Mouse (Mus musculus) embryonic facial prominence, embryonic 14.5 days (tissue): ENCODE measurements at regions not wholly inside any gene's neighbourhood (a gene's known extent, or its start where the extent isn't known, plus 50 kb on each side); places are given as distances from the start of the nearest gene placed in this dataset.

Experiments
- ATAC-seq: fragments of 200-750 bp; cut with Nextera tagmentation; 2 replicates; pipeline ENCODE4 v1.8.0; 2017; ENCODE audit warnings: low read depth, moderate number of reproducible peaks, moderate TSS enrichment
- DNase-seq: peaks from one replicate; pipeline ENCODE4 v3.0.0-alpha.2; 2015; ENCODE audit warnings: low spot score
- H3K27ac ChIP-seq: fragments of 300-500 bp; sonication (generic); replicated peaks from 2 replicates; pipeline ENCODE4 v1.5.1; 2014; ENCODE audit warnings: low read depth, mild to moderate bottlenecking, low read length, moderate library complexity
- H3K27me3 ChIP-seq: fragments of 300-500 bp; sonication (generic); replicated peaks from 2 replicates; pipeline ENCODE4 v1.6.1; 2014; ENCODE audit warnings: low read length; ENCODE audit not compliant: control insufficient read depth, insufficient read depth
- H3K36me3 ChIP-seq: fragments of 300-500 bp; sonication (generic); 2 replicates; pipeline ENCODE4 v1.6.1; 2014; ENCODE audit warnings: low read length, mixed read lengths; ENCODE audit not compliant: control insufficient read depth, insufficient read depth
- H3K4me1 ChIP-seq: fragments of 300-500 bp; sonication (generic); 2 replicates; pipeline ENCODE4 v1.6.1; 2014; ENCODE audit warnings: antibody characterized with exemption, low read length; ENCODE audit not compliant: control insufficient read depth, insufficient read depth
- H3K4me2 ChIP-seq: fragments of 300-500 bp; sonication (generic); 2 replicates; pipeline ENCODE4 v1.6.1; 2014; ENCODE audit warnings: low read depth, mild to moderate bottlenecking, low read length, moderate library complexity, mixed read lengths
- H3K4me3 ChIP-seq: fragments of 300-500 bp; sonication (generic); 2 replicates; pipeline ENCODE4 v1.5.1; 2014; ENCODE audit warnings: low read depth, mild to moderate bottlenecking, low read length
- H3K9ac ChIP-seq: fragments of 300-500 bp; sonication (generic); 2 replicates; pipeline ENCODE4 v1.6.1; 2014; ENCODE audit warnings: low read depth, mild to moderate bottlenecking, low read length, moderate library complexity, mixed read lengths
- H3K9me3 ChIP-seq: fragments of 300-500 bp; sonication (generic); 2 replicates; pipeline ENCODE4 v1.6.1; 2016; ENCODE audit warnings: low read length; ENCODE audit not compliant: control insufficient read depth
- WGBS: fragments of 180-500 bp; shearing (Covaris S2); extraction: QIAGEN DNeasy Blood & Tissue Kit; methylation state at CpG from one replicate; pipeline ENCODE4 v1.1.7; 2014; 5-methylcytosine and 5-hydroxymethylcytosine counted together

DNA sequence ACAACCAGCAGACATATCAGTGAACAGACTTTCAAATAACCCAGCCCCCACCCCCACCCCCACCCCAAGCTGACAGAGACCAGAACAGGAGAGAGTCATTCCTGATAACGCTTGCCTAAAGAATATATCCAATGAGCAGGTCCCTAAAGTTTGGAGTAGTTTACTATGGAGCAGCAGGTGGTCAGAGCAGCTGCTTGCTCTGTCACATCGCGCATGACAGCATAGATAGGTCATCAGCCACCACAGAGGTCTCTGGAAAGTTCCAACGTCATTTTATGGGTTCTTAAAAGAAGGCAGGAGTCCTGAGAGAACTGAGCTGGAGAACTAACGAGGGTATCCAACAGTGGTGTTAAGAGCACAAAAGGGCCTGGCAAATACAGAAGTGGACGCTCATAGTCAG is 402.4 kb downstream of the H2al1j start:
- Histone ChIP-seq H3K4me1 (peaks cover 7% of the 10 kb centered on the region), H3K9me3 (no peaks in the 10 kb centered on the region), H3K4me2 (no peak overlapping the region), H3K9ac (no peak overlapping the region), H3K27ac (no peak overlapping the region), H3K4me3 (no peak overlapping the region), H3K36me3 (no peaks in the 10 kb centered on the region), H3K27me3 (peaks cover 23% of the 10 kb centered on the region)
- ATAC-seq (no peak), DNase-seq (no peak)
- 74% methylated on average over 6 of the region's 6 CpGs for WGBS

DNA sequence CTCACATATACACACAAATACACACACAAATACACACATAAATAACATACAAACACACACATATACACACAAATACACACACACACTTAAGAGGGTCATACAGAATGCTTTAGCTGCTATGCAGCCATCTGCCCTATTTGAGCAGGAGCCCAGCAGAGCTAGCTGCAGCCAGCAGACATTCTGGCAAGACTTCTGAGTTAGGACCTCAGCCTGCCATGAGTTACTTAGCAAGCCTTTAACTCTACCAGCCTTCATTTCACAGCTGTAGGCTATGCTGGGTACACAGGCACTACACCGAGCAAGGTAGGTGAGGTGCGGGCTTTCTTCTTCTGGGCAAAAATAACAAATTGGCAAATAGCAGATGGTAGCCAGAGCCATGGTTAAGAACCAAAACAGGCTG is 404.7 kb downstream of the H2al1j start:
- no peak for ATAC-seq
- H3K27me3 ChIP-seq, result peaks cover 17% of the 10 kb centered on the region
- H3K9ac ChIP-seq, result no peak overlapping the region
- H3K27ac ChIP-seq, result no peak overlapping the region
- H3K4me2 ChIP-seq, result no peak overlapping the region
- DNase-seq, result no peak
- no peaks in the 10 kb centered on the region for H3K9me3 ChIP-seq
- peaks cover 14% of the 10 kb centered on the region for H3K4me1 ChIP-seq
- no peaks in the 10 kb centered on the region for H3K36me3 ChIP-seq
- no peak overlapping the region for H3K4me3 ChIP-seq
- 83% methylated on average over 2 of the region's 2 CpGs for WGBS

DNA sequence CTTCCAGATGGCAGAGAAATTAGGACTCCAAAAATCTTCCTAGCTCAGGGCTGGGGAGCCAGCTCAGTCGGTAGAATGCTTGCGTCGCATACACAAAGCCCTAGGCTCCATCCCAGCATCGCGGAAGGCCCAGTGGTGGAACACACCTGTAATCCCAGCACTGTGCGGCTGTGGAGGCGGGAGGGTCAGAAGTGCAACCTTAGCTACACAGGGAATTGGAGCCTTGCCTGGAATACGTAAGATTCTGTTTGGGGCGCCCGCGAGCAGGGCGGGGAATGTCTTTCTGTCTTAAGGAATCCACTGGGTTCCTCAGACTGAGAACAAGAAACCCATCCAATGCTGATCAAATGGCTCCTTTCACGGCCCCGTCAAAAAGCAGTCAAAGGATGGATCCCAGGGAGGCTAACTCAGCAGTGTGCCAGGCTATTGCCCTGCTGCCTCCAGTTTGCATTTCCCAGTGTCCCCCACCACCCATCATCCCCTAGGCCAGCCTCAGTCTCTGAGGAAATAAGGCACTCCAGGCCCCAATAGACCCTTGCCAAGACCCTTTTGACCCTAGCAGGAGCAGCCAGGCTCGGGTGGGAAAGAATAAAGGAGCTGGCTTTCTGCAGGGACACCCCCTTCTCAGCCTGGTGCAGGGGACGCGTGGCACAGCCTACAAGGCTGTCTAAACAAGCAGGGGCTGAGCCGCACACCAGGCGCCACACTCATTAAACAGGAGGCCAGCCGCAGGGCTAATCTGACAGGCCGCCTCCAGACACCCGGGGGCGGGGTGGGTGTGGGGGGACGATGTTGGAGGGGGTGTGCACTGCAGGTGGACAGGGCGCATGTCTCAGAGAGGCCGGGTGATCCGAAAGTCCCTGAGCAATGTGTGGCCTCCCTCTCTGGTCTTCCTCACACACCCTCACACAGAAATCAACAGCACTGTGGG is 407.1 kb downstream of the H2al1j start:
- Histone ChIP-seq H3K36me3 (no peaks in the 10 kb centered on the region), H3K27me3 (peaks cover 13% of the 10 kb centered on the region), H3K4me1 (peaks cover 14% of the 10 kb centered on the region), H3K27ac (0 out of 2 replicates have a peak overlapping the region, but pooled peaks have one; percentile 55), H3K4me3 (no peak overlapping the region), H3K9ac (peak overlapping the region; percentile 19), H3K9me3 (no peaks in the 10 kb centered on the region), H3K4me2 (no peak overlapping the region; the same call in 1 of the 2 replicates)
- ATAC-seq (peak; percentile 70), DNase-seq (peak; percentile 55)
- 39% methylated on average over 24 of the region's 27 CpGs for WGBS

DNA sequence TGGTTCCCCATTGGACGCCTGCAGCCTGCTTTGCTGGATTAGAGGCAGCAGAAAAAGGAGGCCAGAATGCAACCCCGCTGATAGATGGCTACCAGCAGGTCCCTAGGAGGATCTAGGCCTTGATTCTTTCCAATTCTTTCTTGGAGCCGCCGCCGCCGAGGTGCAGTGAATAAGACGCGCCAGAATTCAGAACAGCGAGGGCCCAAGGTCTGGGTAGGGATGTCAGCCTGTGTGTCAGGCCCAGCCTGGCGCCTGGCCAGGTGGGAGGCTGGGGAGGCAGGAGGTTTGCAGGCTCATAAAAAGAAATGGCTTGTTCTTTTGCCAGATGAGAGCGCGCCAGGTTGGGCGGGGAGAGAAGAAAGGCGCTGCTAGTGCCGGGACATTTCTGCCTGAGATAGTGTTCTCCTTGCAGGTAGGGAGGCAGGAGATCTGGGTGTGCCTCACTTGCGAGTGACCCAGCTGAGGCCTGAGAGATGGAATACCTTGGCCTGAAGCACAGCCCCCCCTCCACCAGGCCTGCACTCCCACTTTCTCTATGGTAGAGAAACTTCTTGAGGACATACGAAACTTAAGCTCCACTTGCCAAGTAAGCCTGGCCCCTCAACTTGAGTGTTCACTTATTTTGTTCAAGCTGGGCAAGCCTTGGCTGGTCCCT is 408.0 kb downstream of the H2al1j start:
- DNase-seq, result peak; percentile 83
- Histone ChIP-seq H3K9ac (no peak overlapping the region), H3K4me2 (no peak overlapping the region), H3K4me3 (no peak overlapping the region), H3K27ac (0 out of 2 replicates have a peak overlapping the region, but pooled peaks have one; percentile 55), H3K36me3 (no peaks in the 10 kb centered on the region), H3K9me3 (no peaks in the 10 kb centered on the region), H3K27me3 (peaks cover 13% of the 10 kb centered on the region), H3K4me1 (peaks cover 14% of the 10 kb centered on the region)
- ATAC-seq, result peak; percentile 26; the same call in 1 of the 2 replicates
- 44% methylated on average over 17 of the region's 17 CpGs for WGBS

DNA sequence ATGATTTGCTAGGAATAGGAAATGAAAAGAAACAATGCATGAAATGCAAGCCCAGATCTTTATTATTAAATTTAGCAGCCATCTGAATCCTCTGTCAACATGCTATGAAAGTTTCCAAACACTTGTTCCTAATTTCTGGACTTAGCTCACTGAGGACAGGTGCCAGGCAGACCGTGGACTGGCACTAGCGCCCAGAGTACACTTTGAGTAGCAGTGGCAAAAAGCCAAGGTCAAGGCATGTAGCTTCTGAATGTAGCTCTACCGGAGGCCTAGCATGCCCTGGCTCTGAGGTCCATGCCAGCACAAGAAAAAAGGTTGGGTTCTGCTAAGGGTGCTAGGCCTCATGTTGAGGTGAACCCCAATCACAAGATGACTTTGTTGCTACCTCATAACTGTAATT is 408.9 kb downstream of the H2al1j start:
- peaks cover 13% of the 10 kb centered on the region for H3K27me3 ChIP-seq
- H3K9ac ChIP-seq, result no peak overlapping the region
- H3K9me3 ChIP-seq, result no peaks in the 10 kb centered on the region
- H3K27ac ChIP-seq, result no peak overlapping the region
- no peak overlapping the region for H3K4me3 ChIP-seq
- DNase-seq, result peak; percentile 8
- no peak overlapping the region for H3K4me2 ChIP-seq
- peaks cover 14% of the 10 kb centered on the region for H3K4me1 ChIP-seq
- H3K36me3 ChIP-seq, result no peaks in the 10 kb centered on the region
- WGBS, result 63% methylated on average over 3 of the region's 3 CpGs
- no peak for ATAC-seq

DNA sequence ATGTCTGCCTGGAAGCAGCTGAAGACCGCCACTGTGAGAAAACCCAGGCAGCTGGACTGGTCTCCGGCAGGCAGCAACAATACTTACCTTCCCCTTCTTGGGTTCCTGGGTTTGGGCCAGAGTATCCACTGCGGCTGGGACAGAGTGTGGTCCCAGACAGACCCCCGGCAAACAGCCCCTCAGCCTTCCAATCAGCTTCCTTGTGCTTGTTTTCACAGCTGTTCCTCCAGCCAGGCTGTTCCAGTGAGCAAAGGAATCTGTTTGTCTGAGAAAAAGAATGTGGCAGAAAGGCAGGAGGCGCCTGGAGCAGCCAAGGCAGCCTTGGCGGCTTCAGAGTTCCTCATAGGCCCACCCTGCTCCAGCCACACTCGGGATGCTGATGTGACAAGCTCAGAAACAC is 411.9 kb downstream of the H2al1j start:
- Histone ChIP-seq H3K27me3 (peaks cover 10% of the 10 kb centered on the region), H3K4me2 (no peak overlapping the region), H3K4me3 (no peak overlapping the region), H3K4me1 (peaks cover 12% of the 10 kb centered on the region), H3K27ac (peak overlapping the region; percentile 33; the same call in 1 of the 2 replicates), H3K9me3 (no peaks in the 10 kb centered on the region), H3K36me3 (no peaks in the 10 kb centered on the region), H3K9ac (no peak overlapping the region)
- peak; percentile 70 for DNase-seq
- peak; percentile 76 for ATAC-seq
- WGBS, result 33% methylated on average over 6 of the region's 7 CpGs

DNA sequence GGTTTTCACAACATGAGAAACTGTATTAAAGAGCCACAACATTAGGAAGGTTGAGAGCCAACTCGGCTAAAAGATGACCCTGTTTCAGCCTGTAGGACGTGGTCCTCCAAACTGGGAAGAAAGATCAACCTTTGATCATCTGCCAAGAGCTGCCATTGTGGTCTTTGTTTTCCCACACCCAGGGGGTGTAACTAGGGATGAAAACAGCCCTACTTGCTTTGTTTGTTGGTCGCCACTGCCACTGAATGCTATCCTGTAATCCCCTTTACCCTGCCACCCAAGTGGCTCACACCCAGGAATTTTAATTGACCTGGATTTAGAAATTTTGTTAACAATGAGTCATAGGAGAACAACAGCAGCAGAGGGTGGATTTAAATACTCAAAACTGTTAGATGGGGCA is 414.2 kb downstream of the Bcor start:
- H3K27ac ChIP-seq, result no peak overlapping the region

DNA sequence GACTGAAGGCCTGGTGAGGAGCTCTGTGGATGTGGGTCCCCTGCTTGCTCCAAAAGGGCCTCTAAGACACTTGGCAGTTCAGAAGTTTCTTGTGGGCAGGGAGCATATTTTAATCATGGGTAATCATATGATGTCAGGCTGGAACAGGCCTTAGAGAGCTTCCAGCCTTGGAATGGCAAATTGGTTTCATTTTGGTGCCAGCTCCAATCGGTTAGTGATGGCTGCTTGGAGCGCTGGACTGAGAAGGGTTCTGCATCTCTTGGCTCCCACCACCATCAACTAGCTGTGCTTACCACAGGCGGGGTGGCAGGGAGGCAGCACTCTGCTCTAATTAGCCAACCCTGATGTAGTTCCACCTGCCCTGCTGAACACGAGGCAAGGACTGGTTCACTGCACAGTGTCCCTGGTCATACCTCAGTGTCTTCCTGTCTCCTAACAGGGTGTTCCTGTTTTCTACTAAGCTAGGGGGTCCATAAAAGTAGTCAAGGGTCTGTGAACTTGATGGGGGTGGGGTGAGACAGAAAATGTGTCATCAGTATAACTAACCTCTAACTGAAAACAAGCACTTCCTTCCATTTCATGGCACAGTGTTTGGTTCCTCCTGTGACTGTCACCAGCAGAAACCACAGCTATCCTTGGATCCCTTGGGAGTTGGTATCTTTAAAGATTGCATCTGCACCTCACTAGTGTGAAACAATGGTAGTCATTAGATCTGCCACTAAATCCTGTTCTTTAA is 412.6 kb downstream of the Bcor start:
- no peak overlapping the region for H3K4me3 ChIP-seq

More for the DNA sequence above, 414.2 kb downstream of the Bcor start:
- Histone ChIP-seq H3K4me2 (no peak overlapping the region), H3K4me3 (no peak overlapping the region), H3K27me3 (no peaks in the 10 kb centered on the region), H3K4me1 (no peaks in the 10 kb centered on the region), H3K9ac (no peak overlapping the region), H3K9me3 (no peaks in the 10 kb centered on the region), H3K36me3 (no peaks in the 10 kb centered on the region)
- peak; percentile 4 for DNase-seq
- 34% methylated on average over 3 of the region's 3 CpGs for WGBS
- ATAC-seq, result no peak

More for the DNA sequence above, 412.6 kb downstream of the Bcor start:
- DNase-seq (peak; percentile 26), ATAC-seq (no peak)
- Histone ChIP-seq H3K4me1 (no peaks in the 10 kb centered on the region), H3K9me3 (no peaks in the 10 kb centered on the region), H3K9ac (no peak overlapping the region), H3K36me3 (no peaks in the 10 kb centered on the region), H3K4me2 (no peak overlapping the region), H3K27me3 (no peaks in the 10 kb centered on the region), H3K27ac (no peak overlapping the region)
- 60% methylated on average over 4 of the region's 4 CpGs for WGBS
